Mouse (Mus musculus) forebrain, embryonic 15.5 days (tissue): ENCODE results near the gene Col18a1. TPM values are rescaled to one million over a fixed set of nuclear protein-coding genes. Genes with fewer than 3 reads are reported as not detected.
A peak's percentile ranks its signal among the peaks of the same experiment; 100 is the strongest.

Experiments used
- ATAC-seq: fragments of 200-750 bp; cut with Nextera tagmentation; replicated peaks from 2 replicates; pipeline ENCODE4 v1.8.0; 2017; ENCODE audit warnings: mild to moderate bottlenecking, moderate TSS enrichment, moderate library complexity
- H3K27ac ChIP-seq: fragments of 300-500 bp; sonication (generic); replicated peaks from 2 replicates; pipeline ENCODE4 v1.5.1; 2015; ENCODE audit warnings: mild to moderate bottlenecking, inconsistent platforms
- H3K27me3 ChIP-seq: fragments of 300-500 bp; sonication (generic); 2 replicates; pipeline ENCODE4 v1.6.1; 2015; ENCODE audit warnings: inconsistent platforms
- H3K36me3 ChIP-seq: fragments of 300-500 bp; sonication (generic); 2 replicates; pipeline ENCODE4 v1.6.1; 2015; ENCODE audit warnings: mild to moderate bottlenecking, inconsistent platforms
- H3K4me1 ChIP-seq: fragments of 300-500 bp; sonication (generic); 2 replicates; pipeline ENCODE4 v1.6.1; 2015; ENCODE audit warnings: inconsistent platforms
- H3K4me2 ChIP-seq: fragments of 300-500 bp; sonication (generic); replicated peaks from 2 replicates; pipeline ENCODE4 v1.6.1; 2015; ENCODE audit warnings: mild to moderate bottlenecking, inconsistent platforms
- H3K4me3 ChIP-seq: fragments of 300-500 bp; sonication (generic); 2 replicates; pipeline ENCODE4 v1.5.1; 2015; ENCODE audit warnings: mild to moderate bottlenecking, inconsistent platforms
- H3K9ac ChIP-seq: fragments of 300-500 bp; sonication (generic); replicated peaks from 2 replicates; pipeline ENCODE4 v1.6.1; 2015; ENCODE audit warnings: mild to moderate bottlenecking, inconsistent platforms
- H3K9me3 ChIP-seq: fragments of 300-500 bp; sonication (generic); 2 replicates; pipeline ENCODE4 v1.6.1; 2016; ENCODE audit warnings: inconsistent platforms
- WGBS: fragments of 180-500 bp; shearing (Covaris S2); methylation state at CpG from one replicate; pipeline ENCODE4 v1.1.7; 2015; ENCODE audit warnings: mixed read lengths; 5-methylcytosine and 5-hydroxymethylcytosine counted together
- polyA plus RNA-seq: library from polyadenylated mRNA; unstranded; fragments of >200 nt; fragmentation: Nextera tagmentation; extraction: Ambion mirVana; gene quantifications from 2 replicates; pipeline ENCODE4 v1.2.1, GENCODE M21; 2015

Gene Col18a1
- polyA plus RNA-seq, 1 experiment from 2014 or later, result 23.5 TPM

- Histone ChIP-seq H3K4me1 (peaks cover 13% of the 10 kb centered on the region), H3K4me3 (no peak overlapping the region), H3K4me2 (no peak overlapping the region), H3K9me3 (no peaks in the 10 kb centered on the region), H3K27me3 (no peaks in the 10 kb centered on the region), H3K27ac (no peak overlapping the region), H3K36me3 (no peaks in the 10 kb centered on the region), H3K9ac (no peak overlapping the region)
- no peak for ATAC-seq
- WGBS, result 45% methylated on average over 6 of the region's 6 CpGs
Measured at GRCm38 (mm10) chr10:77131536-77131935, 34.8 kb downstream of the Col18a1 start.

GRCm38 (mm10) chr10:77130561-77131240 lies 35.6 kb downstream of the Col18a1 start:
- 0 out of 2 replicates have a peak overlapping the region, but pooled peaks have one; percentile 27 for H3K27ac ChIP-seq
- no peak overlapping the region for H3K4me3 ChIP-seq
- H3K9me3 ChIP-seq, result no peaks in the 10 kb centered on the region
- no peak overlapping the region for H3K9ac ChIP-seq
- peak; percentile 86 for ATAC-seq
- H3K4me1 ChIP-seq, result peaks cover 13% of the 10 kb centered on the region
- no peaks in the 10 kb centered on the region for H3K27me3 ChIP-seq
- H3K36me3 ChIP-seq, result no peaks in the 10 kb centered on the region
- no peak overlapping the region for H3K4me2 ChIP-seq
- WGBS, result 43% methylated on average over 13 of the region's 13 CpGs

GRCm38 (mm10) chr10:77129637-77130410 lies 36.5 kb downstream of the Col18a1 start:
- no peaks in the 10 kb centered on the region for H3K36me3 ChIP-seq
- H3K27me3 ChIP-seq, result no peaks in the 10 kb centered on the region
- no peak overlapping the region for H3K9ac ChIP-seq
- ATAC-seq, result peak; percentile 7; the same call in 1 of the 2 replicates
- no peak overlapping the region for H3K4me3 ChIP-seq
- peaks cover 13% of the 10 kb centered on the region for H3K4me1 ChIP-seq
- no peaks in the 10 kb centered on the region for H3K9me3 ChIP-seq
- WGBS, result 74% methylated on average over 6 of the region's 6 CpGs
- H3K27ac ChIP-seq, result no peak overlapping the region
- H3K4me2 ChIP-seq, result no peak overlapping the region

GRCm38 (mm10) chr10:77127926-77128325 lies 38.4 kb downstream of the Col18a1 start:
- H3K9me3 ChIP-seq, result no peaks in the 10 kb centered on the region
- no peak for ATAC-seq
- WGBS, result 74% methylated on average over 2 of the region's 2 CpGs
- no peak overlapping the region for H3K9ac ChIP-seq
- H3K4me1 ChIP-seq, result peaks cover 17% of the 10 kb centered on the region
- H3K4me3 ChIP-seq, result no peak overlapping the region
- H3K27me3 ChIP-seq, result no peaks in the 10 kb centered on the region
- no peaks in the 10 kb centered on the region for H3K36me3 ChIP-seq
- H3K4me2 ChIP-seq, result no peak overlapping the region
- no peak overlapping the region for H3K27ac ChIP-seq

GRCm38 (mm10) chr10:77126590-77126989 lies 39.8 kb downstream of the Col18a1 start:
- H3K27me3 ChIP-seq, result no peaks in the 10 kb centered on the region
- H3K9ac ChIP-seq, result no peak overlapping the region
- H3K9me3 ChIP-seq, result no peaks in the 10 kb centered on the region
- ATAC-seq, result no peak
- no peak overlapping the region for H3K4me2 ChIP-seq
- no peak overlapping the region for H3K27ac ChIP-seq
- peaks cover 14% of the 10 kb centered on the region for H3K4me1 ChIP-seq
- WGBS, result 100% methylated on average over 2 of the region's 2 CpGs
- H3K36me3 ChIP-seq, result no peaks in the 10 kb centered on the region
- H3K4me3 ChIP-seq, result no peak overlapping the region

GRCm38 (mm10) chr10:77125078-77125731 lies 41.1 kb downstream of the Col18a1 start:
- peaks cover 9% of the 10 kb centered on the region for H3K4me1 ChIP-seq
- H3K9ac ChIP-seq, result no peak overlapping the region
- H3K27ac ChIP-seq, result no peak overlapping the region
- H3K9me3 ChIP-seq, result no peaks in the 10 kb centered on the region
- WGBS, result 83% methylated on average over 18 of the region's 18 CpGs
- H3K4me3 ChIP-seq, result no peak overlapping the region
- no peaks in the 10 kb centered on the region for H3K27me3 ChIP-seq
- no peaks in the 10 kb centered on the region for H3K36me3 ChIP-seq
- H3K4me2 ChIP-seq, result no peak overlapping the region
- no peak for ATAC-seq

- Histone ChIP-seq H3K27ac (no peak overlapping the region), H3K36me3 (no peaks in the 10 kb centered on the region), H3K4me2 (no peak overlapping the region), H3K4me3 (no peak overlapping the region), H3K27me3 (no peaks in the 10 kb centered on the region), H3K9ac (no peak overlapping the region), H3K9me3 (no peaks in the 10 kb centered on the region), H3K4me1 (peaks cover 5% of the 10 kb centered on the region)
- ATAC-seq, result no peak
- WGBS, result 35% methylated on average over 8 of the region's 8 CpGs
Measured at GRCm38 (mm10) chr10:77123953-77124352, 42.4 kb downstream of the Col18a1 start.

GRCm38 (mm10) chr10:77121287-77122022 lies 44.9 kb downstream of the Col18a1 start:
- H3K27me3 ChIP-seq, result no peaks in the 10 kb centered on the region
- 89% methylated on average over 8 of the region's 8 CpGs for WGBS
- H3K27ac ChIP-seq, result no peak overlapping the region
- H3K4me3 ChIP-seq, result no peak overlapping the region
- H3K9me3 ChIP-seq, result no peaks in the 10 kb centered on the region
- no peak overlapping the region for H3K9ac ChIP-seq
- H3K36me3 ChIP-seq, result no peaks in the 10 kb centered on the region
- ATAC-seq, result no peak
- peaks cover 8% of the 10 kb centered on the region for H3K4me1 ChIP-seq
- H3K4me2 ChIP-seq, result no peak overlapping the region

GRCm38 (mm10) chr10:77120501-77120900 lies 45.8 kb downstream of the Col18a1 start:
- no peak overlapping the region for H3K4me2 ChIP-seq
- 87% methylated on average over 4 of the region's 4 CpGs for WGBS
- no peak overlapping the region for H3K9ac ChIP-seq
- H3K4me1 ChIP-seq, result peaks cover 11% of the 10 kb centered on the region
- H3K9me3 ChIP-seq, result no peaks in the 10 kb centered on the region
- H3K27me3 ChIP-seq, result no peaks in the 10 kb centered on the region
- H3K4me3 ChIP-seq, result no peak overlapping the region
- ATAC-seq, result no peak
- no peaks in the 10 kb centered on the region for H3K36me3 ChIP-seq
- no peak overlapping the region for H3K27ac ChIP-seq

- Histone ChIP-seq H3K9me3 (no peaks in the 10 kb centered on the region), H3K36me3 (no peaks in the 10 kb centered on the region), H3K4me3 (no peak overlapping the region), H3K27me3 (no peaks in the 10 kb centered on the region), H3K4me2 (no peak overlapping the region), H3K4me1 (peaks cover 11% of the 10 kb centered on the region), H3K9ac (no peak overlapping the region), H3K27ac (no peak overlapping the region)
- no peak for ATAC-seq
- 91% methylated on average over 11 of the region's 11 CpGs for WGBS
Measured at GRCm38 (mm10) chr10:77119437-77119836, 46.9 kb downstream of the Col18a1 start.

- Histone ChIP-seq H3K4me3 (no peak overlapping the region), H3K27me3 (no peaks in the 10 kb centered on the region), H3K36me3 (no peaks in the 10 kb centered on the region), H3K9ac (no peak overlapping the region), H3K9me3 (no peaks in the 10 kb centered on the region), H3K27ac (no peak overlapping the region), H3K4me2 (no peak overlapping the region), H3K4me1 (0 out of 2 replicates have a peak, but pooled peaks cover 6% of the 10 kb centered on the region)
- no peak for ATAC-seq
- WGBS, result 86% methylated on average over 1 of the region's 1 CpGs
Measured at GRCm38 (mm10) chr10:77118361-77118760, 48.0 kb downstream of the Col18a1 start.
